Mouse (Mus musculus) MEL (cell line): ENCODE results near the gene Hmgcr. TPM values are rescaled to one million over a fixed set of nuclear protein-coding genes. Genes with fewer than 3 reads are reported as not detected.

Experiments used
- DNase-seq: peaks from one replicate; pipeline ENCODE4 v3.0.0; 2011; ENCODE audit warnings: low read depth, low spot score
- H3K27ac ChIP-seq: 2 replicates; pipeline ENCODE4 v1.5.1; 2012; ENCODE audit warnings: low read depth, mild to moderate bottlenecking, control low read depth, low read length, moderate library complexity; ENCODE audit not compliant: control insufficient read depth
- H3K27me3 ChIP-seq, 2 experiments: fragments of 150-350 bp in 1 of 2; sonication (generic) in 1 of 2; 2 replicates each; pipeline ENCODE4 v1.6.1; 2012; ENCODE audit warnings: low read length in 2 of 2, mild to moderate bottlenecking in 2 of 2, improper control_type of control experiment in 1 of 2, moderate library complexity in 1 of 2; ENCODE audit not compliant: insufficient read depth in 2 of 2, control insufficient read depth in 1 of 2
- H3K36me3 ChIP-seq, 2 experiments: 2 replicates each; pipeline ENCODE4 v1.6.1; 2012 to 2014; ENCODE audit warnings: low read length in 2 of 2, improper control_type of control experiment in 1 of 2, inconsistent platforms in 1 of 2, mild to moderate bottlenecking in 1 of 2; ENCODE audit not compliant: insufficient read depth in 2 of 2, control insufficient read depth in 1 of 2
- H3K4me1 ChIP-seq, 2 experiments: fragments of 150-350 bp in 1 of 2; sonication (generic) in 1 of 2; 2 replicates each; pipeline ENCODE4 v1.6.1; 2012; ENCODE audit warnings: low read length in 2 of 2, improper control_type of control experiment in 1 of 2, mild to moderate bottlenecking in 1 of 2; ENCODE audit not compliant: insufficient read depth in 2 of 2, control insufficient read depth in 1 of 2
- H3K4me3 ChIP-seq, 2 experiments: fragments of 150-350 bp in 1 of 2; sonication (generic) in 1 of 2; 2 replicates each; pipeline ENCODE4 v1.5.1; 2012; ENCODE audit warnings: low read depth in 2 of 2, low read length in 2 of 2, mild to moderate bottlenecking in 2 of 2, moderate library complexity in 2 of 2, control low read depth in 1 of 2, improper control_type of control experiment in 1 of 2; ENCODE audit not compliant: control insufficient read depth in 1 of 2, insufficient read depth in 1 of 2
- H3K79me2 ChIP-seq: 2 replicates; pipeline ENCODE4 v1.6.1; 2012; ENCODE audit warnings: mild to moderate bottlenecking, low read length, moderate library complexity; ENCODE audit not compliant: control insufficient read depth, poor library complexity, insufficient read depth
- H3K9ac ChIP-seq: 2 replicates; pipeline ENCODE4 v1.6.1; 2012; ENCODE audit warnings: low read depth, mild to moderate bottlenecking, control low read depth, low read length, moderate library complexity; ENCODE audit not compliant: control insufficient read depth, poor library complexity, severe bottlenecking
- H3K9me3 ChIP-seq: fragments of 150-350 bp; sonication (generic); replicated peaks from 2 replicates; pipeline ENCODE4 v1.6.1; 2012; ENCODE audit warnings: mild to moderate bottlenecking, low read length, improper control_type of control experiment, moderate library complexity; ENCODE audit not compliant: insufficient read depth
- BHLHE40 ChIP-seq: IDR thresholded peaks from 2 replicates; pipeline ENCODE4 v1.6.1; 2012; ENCODE audit warnings: low read depth, mild to moderate bottlenecking, inconsistent platforms, low read length, improper control_type of control experiment, borderline replicate concordance
- CHD1 ChIP-seq: IDR thresholded peaks from 2 replicates; pipeline ENCODE4 v1.6.1; 2012; ENCODE audit warnings: low read depth, mild to moderate bottlenecking, inconsistent platforms, low read length, improper control_type of control experiment
- CHD2 ChIP-seq: IDR thresholded peaks from 2 replicates; pipeline ENCODE4 v1.6.1; 2011; ENCODE audit warnings: low read length, improper control_type of control experiment
- CTCF ChIP-seq, 3 experiments: IDR thresholded peaks in 2 of 3; conservative IDR thresholded peaks in 1 of 3; 2 replicates each; pipeline ENCODE4 v1.5.1; 2011 to 2012; ENCODE audit warnings: low read length in 3 of 3, low read depth in 2 of 3, mild to moderate bottlenecking in 2 of 3, improper control_type of control experiment in 1 of 3, inconsistent platforms in 1 of 3, mixed read lengths in 1 of 3, moderate library complexity in 1 of 3; ENCODE audit not compliant: control insufficient read depth in 1 of 3, insufficient read depth in 1 of 3, poor library complexity in 1 of 3, severe bottlenecking in 1 of 3
- ELF1 ChIP-seq: IDR thresholded peaks from 2 replicates; pipeline ENCODE4 v1.6.1; 2014; ENCODE audit warnings: low read depth, mild to moderate bottlenecking, inconsistent platforms, low read length, improper control_type of control experiment, moderate library complexity
- EP300 ChIP-seq, 2 experiments: IDR thresholded peaks; 2 replicates each; pipeline ENCODE4 v1.6.1; 2011; ENCODE audit warnings: improper control_type of control experiment in 2 of 2, low read length in 2 of 2, low read depth in 1 of 2, mild to moderate bottlenecking in 1 of 2
- ETS1 ChIP-seq: IDR thresholded peaks from 2 replicates; pipeline ENCODE4 v1.6.1; 2012; ENCODE audit warnings: low read depth, mild to moderate bottlenecking, inconsistent platforms, low read length, improper control_type of control experiment, moderate library complexity
- HCFC1 ChIP-seq: IDR thresholded peaks from 2 replicates; pipeline ENCODE4 v1.6.1; 2012; ENCODE audit warnings: low read depth, mild to moderate bottlenecking, inconsistent platforms, low read length, improper control_type of control experiment, moderate library complexity
- MAX ChIP-seq: IDR thresholded peaks from 2 replicates; pipeline ENCODE4 v1.6.1; 2011; ENCODE audit warnings: low read length, improper control_type of control experiment
- MAZ ChIP-seq: IDR thresholded peaks from 2 replicates; pipeline ENCODE4 v1.6.1; 2012; ENCODE audit warnings: low read depth, mild to moderate bottlenecking, inconsistent platforms, low read length, improper control_type of control experiment
- MXI1 ChIP-seq: IDR thresholded peaks from 2 replicates; pipeline ENCODE4 v1.6.1; 2011; ENCODE audit warnings: mild to moderate bottlenecking, low read depth, low read length, improper control_type of control experiment
- MYB ChIP-seq: IDR thresholded peaks from 2 replicates; pipeline ENCODE4 v1.6.1; 2011; ENCODE audit warnings: mild to moderate bottlenecking, low read depth, low read length, improper control_type of control experiment
- POLR2A ChIP-seq, 2 experiments: IDR thresholded peaks; 2 replicates each; pipeline ENCODE4 v1.6.1; 2011 to 2012; ENCODE audit warnings: low read length in 2 of 2, mild to moderate bottlenecking in 2 of 2, control low read depth in 1 of 2, improper control_type of control experiment in 1 of 2, low read depth in 1 of 2, moderate library complexity in 1 of 2; ENCODE audit not compliant: control insufficient read depth in 1 of 2, insufficient read depth in 1 of 2, poor library complexity in 1 of 2
- POLR2AphosphoS2 ChIP-seq: IDR thresholded peaks from 2 replicates; pipeline ENCODE4 v1.6.1; 2011; ENCODE audit warnings: low read length, improper control_type of control experiment
- RAD21 ChIP-seq: IDR thresholded peaks from 2 replicates; pipeline ENCODE4 v1.6.1; 2011; ENCODE audit warnings: mild to moderate bottlenecking, low read depth, low read length, improper control_type of control experiment
- TBP ChIP-seq: IDR thresholded peaks from 2 replicates; pipeline ENCODE4 v1.8.0; 2011; ENCODE audit warnings: low read depth, low read length, improper control_type of control experiment
- UBTF ChIP-seq: IDR thresholded peaks from 2 replicates; pipeline ENCODE4 v1.6.1; 2012; ENCODE audit warnings: low read depth, mild to moderate bottlenecking, inconsistent platforms, low read length, improper control_type of control experiment, moderate library complexity, borderline replicate concordance; ENCODE audit not compliant: insufficient read depth
- USF1 ChIP-seq: IDR thresholded peaks from 2 replicates; pipeline ENCODE4 v1.6.1; 2014; ENCODE audit warnings: low read depth, mild to moderate bottlenecking, inconsistent platforms, low read length, improper control_type of control experiment, moderate library complexity
- USF2 ChIP-seq, 2 experiments: IDR thresholded peaks; 2 replicates each; pipeline ENCODE4 v1.6.1; 2011 to 2012; ENCODE audit warnings: improper control_type of control experiment in 2 of 2, low read length in 2 of 2, borderline replicate concordance in 1 of 2, inconsistent platforms in 1 of 2, low read depth in 1 of 2, mild to moderate bottlenecking in 1 of 2; ENCODE audit not compliant: insufficient read depth in 1 of 2
- ZC3H11A ChIP-seq: IDR thresholded peaks from 2 replicates; pipeline ENCODE4 v1.6.1; 2012; ENCODE audit warnings: low read depth, mild to moderate bottlenecking, inconsistent platforms, low read length, improper control_type of control experiment
- ZKSCAN1 ChIP-seq: IDR thresholded peaks from 2 replicates; pipeline ENCODE4 v1.6.1; 2012; ENCODE audit warnings: low read depth, mild to moderate bottlenecking, inconsistent platforms, low read length, improper control_type of control experiment, moderate library complexity
- ZMIZ1 ChIP-seq: IDR thresholded peaks from 2 replicates; pipeline ENCODE4 v1.6.1; 2012; ENCODE audit warnings: low read depth, mild to moderate bottlenecking, inconsistent platforms, low read length, improper control_type of control experiment, moderate library complexity
- polyA plus RNA-seq, 2 experiments: library from polyadenylated mRNA; stranded (reverse) in 1 of 2; unstranded in 1 of 2; fragments of >175 nt in 1 of 2; fragments of >200 nt in 1 of 2; gene quantifications; 2 replicates each; pipeline versions ENCODE4 v1.2.1 to v1.2.4; 2012; ENCODE audit warnings: low replicate concordance in 2 of 2, low read depth in 1 of 2; ENCODE audit not compliant: insufficient read length in 2 of 2, insufficient read depth in 1 of 2, missing spikeins in 1 of 2
- total RNA-seq: library from RNA; depleted of rRNA; stranded (reverse); fragments of 300-350 nt; gene quantifications from 2 replicates; pipeline ENCODE4 v1.2.3, GENCODE M21; 2012

Hmgcr gene
- total and polyA plus RNA-seq, 3 experiments, result 52.5 to 69.8 TPM; not detected in 1

DNA sequence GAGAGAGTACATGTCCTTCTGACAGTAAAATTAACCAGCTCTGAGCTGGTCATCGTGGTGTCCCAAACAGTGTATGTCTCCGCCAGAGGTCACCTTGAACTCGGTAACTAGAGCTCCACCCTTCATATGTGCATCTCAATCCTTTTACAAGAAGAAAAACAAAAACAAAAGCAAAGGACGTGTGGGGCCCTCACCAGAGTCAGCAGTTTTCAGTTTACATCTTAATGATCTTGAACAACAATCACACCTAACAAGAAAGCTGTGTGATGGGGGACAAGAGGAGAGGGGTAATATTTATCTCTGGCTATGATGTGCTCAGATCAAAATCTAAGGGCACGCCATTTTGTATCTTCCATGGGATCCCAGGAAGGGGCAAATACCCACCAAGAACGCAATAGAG lies 5.0 kb upstream of the Hmgcr start:
- H3K4me3 ChIP-seq, result no peak overlapping the region
- TF ChIP-seq ZMIZ1 (no peak), MYB (no peak), ELF1 (no peak), TBP (no peak), RAD21 (no peak), MXI1 (no peak), ZC3H11A (no peak), BHLHE40 (no peak), EP300 (IDR thresholded peaks at IDR 0.05; ENCODE audit: low read depth in 1 of 2, low read length in 2 of 2) (no peak), CTCF (IDR thresholded peaks at IDR 0.05 in 2 of 3, conservative IDR thresholded peaks at IDR 0.05 in 1 of 3; ENCODE audit: control insufficient read depth in 1 of 3, insufficient read depth in 1 of 3, low read depth in 2 of 3, low read length in 3 of 3, poor library complexity in 1 of 3, severe bottlenecking in 1 of 3) (no peak), CHD1 (no peak), UBTF (no peak)
- H3K27me3 ChIP-seq, result no peaks in the 10 kb centered on the region
- H3K9me3 ChIP-seq, result no peaks in the 10 kb centered on the region
- no peak overlapping the region for H3K27ac ChIP-seq
- no peak overlapping the region for H3K9ac ChIP-seq
- DNase-seq, result no peak
- peaks cover 0 to 10% of the 10 kb centered on the region in 2 experiments; a peak in 2 of 4 replicates for H3K4me1 ChIP-seq
- no peaks in the 10 kb centered on the region; the same call in 1 of the 2 replicates for H3K79me2 ChIP-seq
- H3K36me3 ChIP-seq, result peaks cover 0 to 11% of the 10 kb centered on the region in 2 experiments; a peak in 2 of 4 replicates

DNA sequence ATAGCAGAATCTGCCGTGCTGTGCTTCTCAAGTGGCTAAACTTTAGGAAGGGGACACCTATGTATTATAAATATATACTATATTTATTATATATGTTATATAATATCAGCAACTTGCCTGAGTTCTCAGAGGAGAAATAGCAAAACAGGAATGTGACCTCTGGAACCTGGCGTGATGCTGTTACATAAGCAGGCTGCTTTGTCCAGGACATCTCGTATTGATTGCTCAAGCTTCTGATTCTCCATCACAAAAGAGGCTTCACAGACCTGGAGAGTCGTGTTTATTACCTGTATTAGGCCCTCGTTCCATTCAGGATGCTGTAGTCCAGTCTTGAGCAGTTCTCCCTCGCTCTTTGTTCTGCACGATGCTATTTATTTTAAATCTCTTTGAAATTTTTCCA lies 3.1 kb upstream of the Hmgcr start:
- H3K4me1 ChIP-seq, result peaks cover 5 to 15% of the 10 kb centered on the region in 2 experiments
- no peaks in the 10 kb centered on the region for H3K27me3 ChIP-seq
- DNase-seq, result no peak
- H3K27ac ChIP-seq, result no peak overlapping the region
- no peak for TF ChIP-seq ZKSCAN1
- TF ChIP-seq MAZ, result no peak
- TF ChIP-seq MAX, result no peak
- no peak for TF ChIP-seq MXI1
- no peak for TF ChIP-seq CHD2
- no peak for TF ChIP-seq ZMIZ1
- no peak for TF ChIP-seq ETS1
- no peak for TF ChIP-seq MYB
- TF ChIP-seq USF2 (IDR thresholded peaks at IDR 0.05; ENCODE audit: borderline replicate concordance in 1 of 2, insufficient read depth in 1 of 2, low read depth in 1 of 2, low read length in 2 of 2), result no peak
- TF ChIP-seq USF1, result no peak
- no peak for TF ChIP-seq POLR2AphosphoS2
- no peak for TF ChIP-seq HCFC1
- TF ChIP-seq RAD21, result no peak
- TF ChIP-seq POLR2A (IDR thresholded peaks at IDR 0.05; ENCODE audit: control insufficient read depth in 1 of 2, insufficient read depth in 1 of 2, low read depth in 1 of 2, low read length in 2 of 2, poor library complexity in 1 of 2), result no peak
- TF ChIP-seq, all 39 proteins: peak for 0
- H3K9me3 ChIP-seq, result no peaks in the 10 kb centered on the region
- H3K9ac ChIP-seq, result no peak overlapping the region
- peaks cover 0 to 19% of the 10 kb centered on the region in 2 experiments; a peak in 2 of 4 replicates for H3K36me3 ChIP-seq
- peaks cover 17% of the 10 kb centered on the region for H3K79me2 ChIP-seq
- H3K4me3 ChIP-seq, result no peak overlapping the region
